Mouse (Mus musculus): ENCODE results near the gene Cux2. TPM values are rescaled to one million over a fixed set of nuclear protein-coding genes. Genes with fewer than 3 reads are reported as not detected.
A peak's percentile ranks its signal among the peaks of the same experiment; 100 is the strongest.

Cux2 gene
- total and polyA plus RNA-seq, 3 experiments: 0.17 TPM; not detected in 2

DNA sequence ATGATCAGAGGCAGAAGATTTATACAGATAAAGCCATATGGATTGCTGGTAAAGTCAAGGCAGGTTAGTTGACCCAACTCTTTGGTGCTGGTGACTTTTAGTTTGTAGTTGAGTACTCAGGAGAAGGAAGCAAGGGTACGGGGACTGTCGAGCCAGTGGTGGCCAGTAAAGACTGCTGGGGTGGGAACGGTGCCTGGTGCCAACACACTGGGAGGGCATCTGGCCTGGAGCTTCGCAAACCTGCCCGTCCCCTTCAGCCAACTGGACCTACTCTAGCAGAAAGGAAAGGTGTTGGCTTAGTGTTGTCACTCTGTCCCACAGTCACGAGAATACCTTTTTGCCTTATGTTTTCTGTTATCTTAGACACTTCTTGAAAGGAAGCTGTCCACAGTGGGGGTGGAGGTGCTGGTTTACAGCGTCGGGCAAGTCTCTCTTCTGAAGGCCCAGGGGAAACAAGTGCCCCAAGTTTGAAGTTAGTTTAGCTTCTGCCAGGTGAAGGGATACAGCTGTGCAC is 234.0 kb downstream of the Cux2 start (continued):
- no peak for TF ChIP-seq NELFE (IDR thresholded peaks at IDR 0.05; ENCODE audit: low read depth, low read length)
- no peak; the same call in 1 of the 2 replicates for TF ChIP-seq POLR2AphosphoS2 (IDR thresholded peaks at IDR 0.05; ENCODE audit: low read depth, low read length)

DNA sequence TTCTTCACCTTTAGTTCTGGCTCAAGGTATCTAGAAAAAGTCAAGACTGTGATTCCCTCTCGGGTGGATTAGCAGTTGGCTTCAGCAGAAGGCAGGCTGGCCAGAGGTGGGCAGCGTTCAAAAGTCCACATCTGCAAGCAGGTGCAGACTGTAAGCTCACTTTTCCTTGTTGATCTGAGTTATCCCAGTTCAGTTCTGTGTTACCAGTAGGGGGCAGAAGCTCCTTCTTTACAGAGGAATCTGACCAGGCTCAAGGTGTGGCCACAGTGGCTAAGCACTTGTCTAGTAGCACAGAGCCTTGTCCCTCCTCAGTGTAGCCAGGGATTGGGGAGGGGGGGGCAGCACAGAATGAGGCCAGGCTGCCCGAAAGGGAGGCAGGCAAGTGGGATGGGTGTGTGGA is 234.8 kb downstream of the Cux2 start:
- Histone ChIP-seq H3K36me3 (replicated peaks in 1 of 2; ENCODE audit: control insufficient read depth in 1 of 2, insufficient read depth in 1 of 2, low read length in 1 of 2) (peaks cover 88 to 98% of the 10 kb centered on the region in 2 experiments), H3K9me3 (replicated peaks; ENCODE audit: low read length) (no peaks in the 10 kb centered on the region)
- dilution Hi-C loops (cut with MboI; ENCODE audit: extremely low pct_ligation_motif_present, extremely low pct_unique_long_range_greater_than_20kb, low sequenced_read_pairs): no loop called here

DNA sequence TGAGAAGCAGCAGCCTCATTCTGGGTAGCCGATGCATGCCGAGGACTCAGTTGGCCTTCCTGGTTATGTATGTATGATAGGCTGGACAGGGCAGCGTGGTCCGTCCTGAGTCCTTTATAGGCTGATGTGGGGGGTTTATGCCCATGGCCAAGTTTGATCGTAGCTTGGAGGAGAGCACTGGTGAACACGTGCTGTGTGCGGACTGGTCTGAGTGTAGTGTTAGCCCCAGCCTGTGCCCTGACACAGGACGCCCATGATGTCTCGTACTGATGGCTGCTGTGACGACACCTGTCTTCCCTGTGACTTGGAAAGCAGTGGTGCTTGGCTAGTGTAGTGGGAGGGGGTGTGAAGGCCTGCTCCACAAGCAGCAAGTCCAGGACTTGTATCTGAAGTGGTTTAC is 236.2 kb downstream of the Cux2 start:
- in situ Hi-C loops (cut with MboI; ENCODE audit: low pct_ligation_motif_present, low pct_unique_long_range_greater_than_20kb, low sequenced_read_pairs): loop anchor here (5.0 kb wide), 1 partner anchor 34 kb away; the partner anchor contains the start of gene Pheta1
- no peak overlapping the region for H3K4me3 ChIP-seq (replicated peaks in 1 of 3; ENCODE audit: low read depth in 2 of 3, low read length in 2 of 3, poor library complexity in 1 of 3)
- H3K4me2 ChIP-seq (ENCODE audit: insufficient read depth, low read depth, poor library complexity, severe bottlenecking): no peak overlapping the region
- H3K4me1 ChIP-seq (ENCODE audit: control insufficient read depth in 1 of 2, insufficient read depth in 2 of 2): peaks cover 13 to 23% of the 10 kb centered on the region in 2 experiments
- peak overlapping the region; percentile 29; the same call in 1 of the 2 replicates for H3K27ac ChIP-seq (ENCODE audit: insufficient read depth, low read depth)
- H3K9me3 ChIP-seq (replicated peaks; ENCODE audit: low read length): no peaks in the 10 kb centered on the region
- no peaks in the 10 kb centered on the region for H3K27me3 ChIP-seq (replicated peaks)
- DNase-seq (ENCODE audit: extremely low read depth): no peak
- H3K36me3 ChIP-seq (replicated peaks in 1 of 2; ENCODE audit: control insufficient read depth in 1 of 2, insufficient read depth in 1 of 2, low read length in 1 of 2): peaks cover 80 to 96% of the 10 kb centered on the region in 2 experiments
- no peak for TF ChIP-seq SMC3 (IDR thresholded peaks at IDR 0.05; ENCODE audit: low read depth, low read length)
- no peak overlapping the region for H3K9ac ChIP-seq (ENCODE audit: insufficient read depth, low read depth)
- no peaks in the 10 kb centered on the region for H3K79me2 ChIP-seq (replicated peaks; ENCODE audit: control insufficient read depth, extremely low read depth, insufficient read depth, poor library complexity, severe bottlenecking)
- dilution Hi-C loops (cut with MboI; ENCODE audit: extremely low pct_ligation_motif_present, extremely low pct_unique_long_range_greater_than_20kb, low sequenced_read_pairs): no loop called here

More for the DNA sequence above, 234.8 kb downstream of the Cux2 start:
- Histone ChIP-seq H3K79me2 (replicated peaks; ENCODE audit: control insufficient read depth, extremely low read depth, insufficient read depth, poor library complexity, severe bottlenecking) (0 out of 2 replicates have a peak, but pooled peaks cover 3% of the 10 kb centered on the region), H3K4me3 (replicated peaks in 1 of 3; ENCODE audit: low read depth in 2 of 3, low read length in 2 of 3, poor library complexity in 1 of 3) (no peak overlapping the region), H3K4me2 (ENCODE audit: insufficient read depth, low read depth, poor library complexity, severe bottlenecking) (no peak overlapping the region), H3K9ac (ENCODE audit: insufficient read depth, low read depth) (no peak overlapping the region), H3K27me3 (replicated peaks) (no peaks in the 10 kb centered on the region), H3K27ac (ENCODE audit: insufficient read depth, low read depth) (no peak overlapping the region), H3K4me1 (ENCODE audit: control insufficient read depth in 1 of 2, insufficient read depth in 2 of 2) (peaks cover 13 to 24% of the 10 kb centered on the region in 2 experiments)
- TF ChIP-seq ZC3H11A (IDR thresholded peaks at IDR 0.05; ENCODE audit: low read depth, low read length) (peak; percentile 61; the same call in 1 of the 2 replicates), HCFC1 (IDR thresholded peaks at IDR 0.05; ENCODE audit: low read depth, low read length) (no peak), ZMIZ1 (IDR thresholded peaks at IDR 0.05; ENCODE audit: low read depth, low read length) (0 out of 2 replicates have a peak, but pooled peaks have one; percentile 30), TBP (conservative IDR thresholded peaks at IDR 0.05; ENCODE audit: low read depth, low read length) (no peak), CTCF (conservative IDR thresholded peaks at IDR 0.05 in 1 of 2, IDR thresholded peaks at IDR 0.05 in 1 of 2; ENCODE audit: low read depth in 2 of 2, low read length in 2 of 2) (peak; percentile 47 to 91), POLR2AphosphoS2 (IDR thresholded peaks at IDR 0.05; ENCODE audit: low read depth, low read length) (peak; percentile 89), MAX (IDR thresholded peaks at IDR 0.05; ENCODE audit: low read length) (no peak), NRF1 (IDR thresholded peaks at IDR 0.05; ENCODE audit: low read depth, low read length) (no peak), IRF4 (IDR thresholded peaks at IDR 0.05; ENCODE audit: low read depth, low read length) (0 out of 2 replicates have a peak, but pooled peaks have one; percentile 5), MYC (IDR thresholded peaks at IDR 0.05; ENCODE audit: low read depth, low read length) (no peak), ELF1 (IDR thresholded peaks at IDR 0.05; ENCODE audit: low read depth, low read length) (no peak), MXI1 (IDR thresholded peaks at IDR 0.05; ENCODE audit: low read depth, low read length) (no peak), MAFK (IDR thresholded peaks at IDR 0.05; ENCODE audit: insufficient replicate concordance, low read length) (no peak), KAT2A (IDR thresholded peaks at IDR 0.05; ENCODE audit: insufficient replicate concordance, low read length) (no peak), RAD21 (IDR thresholded peaks at IDR 0.05; ENCODE audit: low read depth, low read length) (peak; percentile 82), JUN (IDR thresholded peaks at IDR 0.05; ENCODE audit: insufficient read depth, low read depth, low read length) (no peak), SMC3 (IDR thresholded peaks at IDR 0.05; ENCODE audit: low read depth, low read length) (peak; percentile 94), GABPA (IDR thresholded peaks at IDR 0.05; ENCODE audit: insufficient replicate concordance, low read depth, low read length) (no peak), BHLHE40 (IDR thresholded peaks at IDR 0.05; ENCODE audit: low read depth, low read length) (no peak), JUND (conservative IDR thresholded peaks at IDR 0.05; ENCODE audit: low read depth, low read length) (no peak)
- peak; percentile 64 for DNase-seq (ENCODE audit: extremely low read depth)
- in situ Hi-C loops (cut with MboI; ENCODE audit: low pct_ligation_motif_present, low pct_unique_long_range_greater_than_20kb, low sequenced_read_pairs): no loop called here
